Mouse (Mus musculus): ENCODE measurements around the gene Tbc1d22b.

- TF ChIP-seq CTCF (IDR thresholded peaks at IDR 0.05; ENCODE audit: borderline replicate concordance, insufficient read depth, low read length), result no peak
- no peak for TF ChIP-seq POLR2A (IDR thresholded peaks at IDR 0.05; ENCODE audit: low read depth, low read length)
These were observed 4.6 kb downstream of the Tbc1d22b start for GRCm38 (mm10) chr17:29554176-29554575.

All from embryonic fibroblast, embryonic 13.5 days (primary cell).